Mouse (Mus musculus): ENCODE measurements around the gene Lmnb2.

Lmnb2 gene

DNA sequence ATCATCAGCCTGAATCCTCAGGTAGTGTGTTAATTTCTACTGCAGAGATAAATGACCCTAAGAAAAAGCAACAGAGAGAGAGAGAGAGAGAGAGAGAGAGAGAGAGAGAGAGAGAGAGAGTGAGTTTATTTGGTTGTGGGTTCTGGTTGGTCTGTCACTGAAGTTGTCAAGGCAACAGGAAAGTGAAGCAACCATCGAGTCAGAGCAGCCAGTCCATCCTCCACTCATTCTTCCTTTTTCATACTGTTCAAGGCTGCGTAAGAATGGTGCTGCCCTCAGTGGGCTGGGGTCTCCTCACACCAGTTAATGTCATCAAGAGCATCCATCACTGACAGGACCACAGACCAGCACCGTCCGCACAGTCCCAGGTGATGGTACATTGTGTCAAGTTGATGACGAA, 26.2 kb upstream of the Lmnb2 start:
- no peak for DNase-seq

- no peak for DNase-seq
Measured at GRCm38 (mm10) chr10:80943701-80944100, 25.7 kb upstream of the Lmnb2 start.

DNA sequence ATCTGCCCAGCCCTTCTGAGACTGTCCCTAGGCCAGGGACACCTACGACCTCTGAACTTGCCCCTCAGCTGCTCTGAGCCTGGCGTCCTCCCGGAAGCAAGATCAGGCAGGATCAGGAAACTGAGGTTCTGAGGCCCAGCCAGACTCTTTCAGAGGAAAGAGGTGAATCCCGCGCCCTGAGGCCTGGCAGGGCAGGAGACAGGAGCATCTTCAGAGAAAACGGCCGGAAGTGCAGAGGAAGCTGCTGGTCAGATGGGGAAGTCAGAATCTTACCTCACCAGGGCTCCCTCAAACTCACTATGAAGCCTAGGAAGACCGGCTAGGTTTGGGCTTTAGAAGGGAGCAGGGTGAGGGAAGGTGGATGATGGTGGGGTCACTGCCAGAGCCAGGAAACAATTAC, 24.9 kb upstream of the Lmnb2 start:
- no peak for DNase-seq

DNA sequence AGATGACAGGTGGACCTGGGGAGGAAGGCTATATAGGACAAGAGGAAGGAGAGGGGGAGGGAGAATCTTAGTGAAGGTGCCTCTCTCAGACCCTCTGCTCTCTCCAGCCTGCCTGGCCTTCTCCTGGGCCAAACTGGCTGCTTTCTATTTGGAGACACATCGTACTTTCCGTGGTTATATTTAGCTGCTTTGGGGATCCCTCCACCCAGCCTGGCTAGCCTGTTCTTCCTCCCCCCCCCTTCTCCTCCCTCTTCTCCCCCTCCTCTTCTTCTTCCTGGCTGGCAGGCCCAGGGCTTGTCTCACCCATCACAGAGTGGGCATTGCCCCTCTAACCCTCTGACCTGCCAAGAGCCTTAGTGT, 22.9 kb upstream of the Lmnb2 start:
- no peak for DNase-seq

- DNase-seq = no peak
Measured at GRCm38 (mm10) chr10:80940320-80940987, 22.4 kb upstream of the Lmnb2 start.

DNA sequence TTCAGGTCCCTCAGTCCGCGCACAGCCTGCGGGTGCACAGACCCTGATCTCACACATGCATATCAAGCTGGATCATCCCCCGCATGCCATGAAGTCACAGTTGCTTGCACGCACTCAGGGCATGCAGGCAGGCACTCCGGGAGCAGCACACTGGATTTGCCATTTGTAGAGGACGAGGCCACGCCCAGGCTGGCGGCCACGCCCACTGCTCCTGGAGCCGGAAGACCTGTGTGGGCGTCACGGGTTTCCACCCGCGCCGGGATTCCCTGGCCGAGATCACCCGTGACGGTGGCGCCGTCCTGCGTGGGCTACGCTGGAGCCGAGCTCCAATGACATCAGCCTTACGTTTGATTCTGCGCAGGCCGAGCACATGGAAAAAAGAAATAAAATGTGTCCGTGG, 21.6 kb upstream of the Lmnb2 start:
- DNase-seq = peak; percentile 86

DNA sequence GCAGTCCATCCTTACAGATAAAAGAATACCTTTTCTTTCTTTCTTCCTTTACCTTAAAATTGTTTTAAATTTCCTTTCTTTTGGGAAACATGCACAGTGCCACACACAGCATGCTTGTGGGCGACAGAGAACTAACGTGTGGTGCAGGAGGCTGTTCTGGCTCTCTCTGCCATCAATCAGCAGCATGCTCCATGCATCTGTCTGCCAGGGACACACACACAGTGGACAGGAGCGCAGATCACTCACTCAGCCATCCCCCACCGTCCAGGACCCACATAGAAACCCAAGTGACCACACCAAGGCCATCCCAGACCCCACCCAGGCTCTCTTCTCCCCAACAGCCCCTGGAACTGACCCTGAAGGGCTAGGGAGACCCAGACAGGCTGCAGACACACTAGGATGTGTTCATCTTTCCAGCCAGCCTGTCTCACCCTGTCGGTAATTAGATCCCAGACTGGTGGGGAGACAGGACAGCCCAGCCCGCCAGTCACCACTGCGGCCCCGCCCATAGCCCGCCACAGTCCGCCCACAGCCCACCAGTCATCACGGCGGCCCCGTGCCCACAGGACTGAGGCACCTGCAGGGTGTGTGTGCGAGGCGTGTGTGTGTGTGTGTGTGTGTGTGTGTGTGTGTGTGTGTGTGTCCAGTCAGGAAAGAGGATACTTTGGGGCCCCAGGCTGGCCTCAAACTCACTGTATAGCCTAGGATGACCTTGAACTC, 20.9 kb upstream of the Lmnb2 start:
- DNase-seq = no peak

DNA sequence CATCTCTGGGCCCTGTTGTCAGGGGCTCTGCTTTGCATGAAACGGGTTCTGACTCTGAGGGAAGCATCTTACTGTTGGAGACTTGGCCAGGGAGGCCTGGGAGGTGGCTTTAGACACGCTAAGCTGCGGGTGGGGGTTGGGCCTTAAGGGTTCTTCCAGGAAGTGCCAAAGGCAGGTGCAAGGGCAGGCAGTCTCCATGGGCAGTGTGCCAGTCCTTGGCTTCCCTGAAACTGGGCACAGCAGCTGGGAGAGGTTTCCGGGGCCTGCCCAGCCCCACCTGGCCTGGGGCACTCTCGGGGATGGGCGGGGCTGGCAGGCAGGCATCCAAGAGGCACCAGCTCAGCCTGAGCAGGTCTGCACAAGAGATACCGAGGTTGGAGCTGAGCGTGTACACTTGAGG, 19.6 kb upstream of the Lmnb2 start:
- DNase-seq = no peak

DNA sequence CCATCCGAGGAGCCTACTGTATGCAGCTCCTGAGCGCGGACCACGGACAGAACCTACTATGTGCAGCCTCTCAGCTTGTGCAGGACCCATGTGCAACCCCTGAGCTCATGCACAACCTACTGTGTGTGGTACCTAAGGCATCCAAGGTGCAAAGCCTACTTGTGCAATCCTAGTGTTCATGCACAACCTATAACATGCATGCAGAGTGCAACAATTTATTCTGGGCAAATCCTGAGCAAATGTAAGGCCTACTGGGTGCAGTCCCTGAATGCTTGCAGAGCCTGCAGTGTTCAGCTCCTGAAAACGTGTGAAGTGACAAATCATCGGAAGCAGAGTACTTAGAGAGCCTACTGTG, 18.7 kb upstream of the Lmnb2 start:
- no peak for DNase-seq

DNA sequence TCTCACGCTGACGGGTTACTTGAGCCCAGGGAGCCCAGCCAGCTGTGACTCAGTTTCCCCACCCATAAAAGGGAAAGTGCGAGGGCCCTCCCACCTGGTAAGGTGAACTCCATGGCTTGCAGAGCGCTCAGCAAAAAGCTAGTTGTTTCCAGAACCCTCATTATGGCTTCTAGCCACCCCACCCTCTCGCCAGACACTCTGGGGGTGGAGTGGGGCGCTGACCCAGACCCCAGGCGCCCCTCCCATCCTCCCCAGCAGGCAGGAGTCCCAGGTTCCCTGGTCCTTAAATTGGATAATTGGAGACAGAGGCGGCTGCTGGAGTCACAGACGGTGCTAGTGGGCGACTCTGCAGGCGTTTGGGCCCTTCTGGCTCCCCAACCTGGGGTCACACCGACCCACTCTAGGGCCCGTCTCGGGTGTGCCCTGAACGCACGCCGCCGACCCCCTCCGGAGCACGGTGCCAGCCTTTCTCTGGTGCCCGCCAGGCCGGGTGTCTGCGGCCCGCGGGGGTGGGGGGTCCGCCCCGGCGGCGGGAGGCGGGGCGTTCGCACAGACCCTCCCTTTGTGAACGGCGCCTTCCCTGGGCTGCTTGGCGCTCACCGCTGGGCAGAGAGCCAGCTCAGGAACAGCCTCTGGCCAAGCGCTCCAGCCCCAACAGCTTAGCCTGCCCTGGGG, 18.2 kb upstream of the Lmnb2 start:
- no peak for DNase-seq

DNA sequence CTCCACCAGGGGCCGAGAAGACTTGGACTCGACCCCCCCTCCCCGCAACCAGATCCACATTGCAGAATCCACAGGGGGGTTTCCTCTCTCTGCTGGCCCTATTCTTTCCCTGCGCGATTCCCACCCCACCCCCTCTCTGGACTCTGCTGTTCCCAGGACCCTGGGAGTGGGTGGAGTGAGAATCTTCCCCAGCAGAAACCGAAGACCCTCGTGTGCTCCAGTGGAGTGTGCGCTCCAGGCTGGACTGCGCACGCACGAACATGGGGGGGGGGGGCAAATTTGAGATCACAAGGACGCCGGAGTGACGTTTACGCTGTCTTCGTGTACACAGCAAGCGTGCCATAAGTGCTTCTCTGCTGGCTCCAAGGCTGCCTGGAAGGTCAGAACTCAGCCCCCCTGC, 17.7 kb upstream of the Lmnb2 start:
- DNase-seq = no peak

DNA sequence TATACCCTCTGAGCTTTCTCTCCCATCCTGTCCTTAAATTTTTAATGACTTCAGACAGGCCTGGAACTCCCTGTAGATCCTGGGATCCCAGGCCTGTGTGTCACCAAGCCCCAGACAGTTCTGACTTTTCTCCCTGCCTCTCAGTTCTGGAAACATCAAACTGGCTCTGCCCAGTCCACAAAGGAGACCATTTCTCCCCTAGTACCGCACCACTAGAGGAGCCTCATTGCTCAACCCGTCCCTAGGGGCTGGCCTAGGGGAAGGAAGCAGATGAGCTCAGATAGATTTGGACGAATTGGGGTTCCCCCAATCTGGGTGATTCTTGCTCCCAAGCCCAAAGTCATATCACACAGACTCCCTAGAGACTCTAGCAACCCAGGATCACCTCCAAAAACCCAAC, 17.2 kb upstream of the Lmnb2 start:
- DNase-seq = no peak

GRCm38 (mm10) chr10:80934136-80934985, 16.3 kb upstream of the Lmnb2 start:
- no peak for DNase-seq

DNA sequence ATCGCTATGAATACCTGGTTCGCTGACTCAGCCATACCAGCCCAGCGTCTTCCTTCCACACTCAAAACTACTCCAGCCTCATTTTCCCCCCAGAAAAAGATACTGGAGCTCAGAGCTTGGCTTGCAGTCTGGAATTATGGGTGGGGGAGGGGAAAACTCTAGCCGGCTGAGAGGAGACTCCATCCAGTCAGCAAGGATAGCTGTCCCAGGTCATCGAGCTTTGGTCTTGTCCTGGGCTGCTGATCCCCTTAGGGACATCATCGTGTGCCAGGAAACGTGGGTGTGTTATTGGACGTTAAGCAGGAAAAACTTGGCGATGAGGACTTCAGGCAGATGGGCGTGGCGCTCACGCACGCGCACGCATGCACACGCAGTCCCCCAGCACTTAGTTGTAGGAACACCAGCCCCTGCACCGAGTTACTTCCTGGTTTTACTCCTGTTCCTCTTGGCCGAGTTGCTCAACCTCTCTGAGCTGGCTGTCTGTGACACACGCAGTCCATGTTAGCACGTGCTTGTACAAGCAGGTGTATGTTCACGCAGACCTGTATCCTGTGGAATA, 15.5 kb upstream of the Lmnb2 start:
- no peak for DNase-seq

DNA sequence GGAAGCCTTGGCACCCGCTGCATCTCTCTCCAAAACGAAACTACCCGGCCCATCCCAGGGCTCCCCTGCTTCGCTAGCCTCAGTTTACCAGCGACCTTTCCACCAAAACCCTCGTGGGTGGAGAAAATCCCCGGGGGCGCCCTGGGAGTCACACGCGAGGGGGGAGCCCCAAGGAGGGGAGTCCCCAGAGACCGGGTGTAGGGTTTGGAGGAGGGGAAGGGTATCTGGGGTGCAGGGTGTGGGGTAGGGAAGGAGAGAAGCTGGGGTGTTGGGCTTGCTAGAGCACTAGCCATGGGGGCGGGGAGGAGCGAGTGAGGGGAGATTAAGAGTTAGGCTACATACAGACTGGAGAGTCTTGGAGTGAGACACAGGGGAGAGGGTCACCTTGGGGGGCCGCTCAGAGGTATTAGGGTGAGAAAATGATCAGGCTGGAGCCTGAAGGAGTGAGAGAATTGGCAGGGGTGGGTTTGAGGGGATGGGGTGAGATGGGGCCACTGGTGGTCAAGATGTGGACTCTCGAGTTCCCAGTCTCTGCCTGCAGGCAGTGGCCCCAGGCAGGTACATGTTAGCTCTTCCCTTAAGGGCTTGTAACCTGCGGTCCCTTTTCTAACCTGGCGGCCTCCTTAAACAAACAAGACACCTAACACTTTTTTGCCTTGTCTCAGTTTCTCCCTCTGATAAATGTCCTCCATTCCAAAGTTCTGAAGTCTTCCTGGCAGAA, 14.8 kb upstream of the Lmnb2 start:
- no peak for DNase-seq

DNA sequence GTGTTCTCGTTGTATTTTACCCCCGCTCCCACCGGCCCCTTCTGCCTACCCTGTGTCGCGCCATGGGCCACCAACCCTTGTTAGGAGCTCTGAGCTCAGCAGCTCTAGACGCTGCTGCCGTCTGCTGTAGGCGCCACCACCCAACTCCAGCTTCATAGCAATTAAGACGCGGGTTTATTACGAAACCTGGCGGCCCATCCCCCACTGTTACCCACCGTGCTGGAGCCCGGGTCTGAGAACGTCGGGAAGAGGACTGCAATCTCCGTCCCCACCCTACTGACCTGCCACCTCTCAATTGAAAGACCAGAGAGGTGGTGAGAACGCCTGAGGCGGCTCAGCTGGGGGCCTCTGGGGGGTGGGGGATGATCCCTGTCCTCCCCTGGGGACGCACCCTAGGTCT, 14.2 kb upstream of the Lmnb2 start:
- DNase-seq = no peak

DNA sequence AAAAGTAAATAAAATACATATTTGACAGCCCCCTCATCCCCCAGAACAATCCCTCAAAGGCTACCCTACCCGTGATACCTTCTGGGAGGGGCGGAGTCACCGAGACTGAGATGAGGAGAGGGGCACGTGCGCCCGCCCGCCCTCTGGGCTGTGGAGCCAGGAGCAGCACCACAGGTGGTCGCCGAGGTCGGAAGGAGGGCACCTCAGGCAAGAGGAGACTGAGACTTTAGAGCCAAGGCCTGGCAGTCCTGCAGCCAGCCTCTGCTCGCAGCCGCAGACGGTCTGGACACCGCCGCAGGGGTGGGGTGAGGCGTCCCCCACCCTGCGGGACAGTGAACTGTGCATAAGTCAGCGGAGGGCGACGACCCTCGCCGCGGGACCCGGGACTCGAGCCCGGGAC, 13.7 kb upstream of the Lmnb2 start:
- peak; percentile 48 for DNase-seq

- DNase-seq = no peak
Measured at GRCm38 (mm10) chr10:80931153-80931671, 13.2 kb upstream of the Lmnb2 start.

DNA sequence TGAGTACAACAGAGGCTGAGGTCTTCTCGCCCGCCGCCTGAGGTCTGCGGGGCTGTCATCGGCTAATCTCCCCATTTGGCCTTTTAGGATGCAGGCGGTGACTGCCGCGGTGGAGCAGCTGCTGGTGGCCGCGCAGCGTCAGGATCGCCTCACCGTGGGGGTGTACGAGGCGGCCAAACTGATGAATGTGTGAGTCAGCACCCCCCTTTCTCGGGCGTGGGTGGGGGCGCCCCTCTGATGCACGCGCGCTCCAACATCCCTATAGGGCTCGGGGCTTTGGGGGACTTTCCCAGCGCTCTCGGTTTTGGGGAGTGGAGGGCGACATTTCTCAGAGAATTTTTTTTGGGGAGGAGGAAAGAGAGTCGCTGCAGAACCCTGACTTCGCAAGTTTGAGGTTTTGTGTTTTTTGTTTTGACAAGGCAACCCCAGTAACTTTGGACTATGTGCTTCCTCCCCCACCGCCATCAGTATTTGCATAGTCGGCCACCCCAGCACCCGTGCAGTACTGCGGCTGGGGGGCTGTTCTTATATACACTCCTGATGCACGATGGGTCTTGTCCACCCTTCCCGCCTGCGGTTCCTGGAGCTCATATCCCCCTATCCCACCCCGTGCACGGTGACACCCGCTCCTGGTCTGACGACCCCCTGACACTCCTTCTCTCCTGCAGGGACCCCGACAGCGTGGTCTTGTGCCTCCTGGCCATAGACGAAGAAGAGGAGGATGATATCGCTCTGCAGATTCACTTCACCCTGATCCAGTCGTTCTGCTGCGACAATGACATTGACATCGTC, 12.5 kb upstream of the Lmnb2 start:
- peak; percentile 50 for DNase-seq

DNA sequence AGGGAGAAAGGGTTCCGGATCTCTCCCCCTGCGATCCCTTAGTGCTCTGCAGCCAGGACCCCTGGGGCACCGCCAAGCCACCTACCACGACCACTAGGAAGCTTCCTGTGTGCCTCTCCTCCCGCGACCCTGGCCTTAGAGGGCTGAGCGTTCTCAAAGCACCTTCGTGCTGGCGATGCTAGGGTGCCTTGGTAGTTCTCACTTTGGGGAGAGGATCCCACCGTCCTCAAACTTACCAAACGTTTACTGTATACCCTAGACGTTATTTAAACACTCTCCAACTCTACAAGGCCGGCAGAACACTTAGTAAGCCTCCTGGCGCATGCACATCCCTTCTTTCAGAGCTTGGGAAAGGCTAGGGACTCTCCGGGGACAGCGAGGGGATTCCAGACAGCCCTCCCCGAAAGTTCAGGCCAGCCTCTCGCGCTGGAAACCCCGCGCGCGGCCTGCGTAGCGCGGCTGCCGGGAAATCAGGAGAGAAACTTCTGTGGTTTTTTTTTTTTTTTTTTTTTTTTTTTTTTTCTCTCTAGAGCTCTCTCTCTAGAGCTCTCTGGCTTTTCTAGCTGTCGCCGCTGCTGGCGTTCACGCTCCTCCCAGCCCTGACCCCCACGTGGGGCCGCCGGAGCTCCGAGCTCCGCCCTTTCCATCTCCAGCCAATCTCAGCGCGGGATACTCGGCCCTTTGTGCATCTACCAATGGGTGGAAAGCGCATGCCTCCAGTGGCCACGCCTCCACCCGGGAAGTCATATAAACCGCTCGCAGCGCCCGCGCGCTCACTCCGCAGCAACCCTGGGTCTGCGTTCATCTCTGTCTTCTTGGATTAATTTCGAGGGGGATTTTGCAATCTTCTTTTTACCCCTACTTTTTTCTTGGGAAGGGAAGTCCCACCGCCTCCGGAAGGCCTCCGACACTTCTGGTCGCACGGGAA, 11.5 kb upstream of the Lmnb2 start, which contains the start of gene Gadd45b:
Gadd45b (plus strand) TSS at position 775 of the 928 bp plus-strand sequence.
- DNase-seq = peak; percentile 99
